Mouse (Mus musculus): ENCODE measurements around the gene Acy3. TPM values are rescaled to one million over a fixed set of nuclear protein-coding genes. Genes with fewer than 3 reads are reported as not detected.

Acy3 gene
- polyA plus RNA-seq, 1 experiment from 2014 or later = 11.9 TPM

- no peaks in the 10 kb centered on the region; the same call in 1 of the 2 replicates for H3K36me3 ChIP-seq (ENCODE audit: control insufficient read depth, insufficient read depth, low read length)
- H3K4me2 ChIP-seq (ENCODE audit: low read depth, low read length) = no peak overlapping the region
- WGBS = 85% methylated on average over 14 of the region's 14 CpGs
- peaks cover 16% of the 10 kb centered on the region for H3K4me1 ChIP-seq (replicated peaks; ENCODE audit: control insufficient read depth, insufficient read depth, low read length)
- no peak overlapping the region for H3K4me3 ChIP-seq (ENCODE audit: low read length)
- ATAC-seq (ENCODE audit: low read depth) = no peak
- H3K9me3 ChIP-seq (ENCODE audit: control insufficient read depth, low read length) = no peaks in the 10 kb centered on the region
- no peak overlapping the region for H3K27ac ChIP-seq (ENCODE audit: low read length)
- H3K27me3 ChIP-seq (ENCODE audit: control insufficient read depth, insufficient read depth, low read depth, low read length) = no peaks in the 10 kb centered on the region
- H3K9ac ChIP-seq (ENCODE audit: low read length) = no peak overlapping the region
Measured at GRCm38 (mm10) chr19:3988066-3988465, 1.7 kb downstream of the Acy3 start.

GRCm38 (mm10) chr19:3988750-3989149 is 2.4 kb downstream of the Acy3 start:
- H3K4me2 ChIP-seq (ENCODE audit: low read depth, low read length) = no peak overlapping the region
- no peak overlapping the region for H3K4me3 ChIP-seq (ENCODE audit: low read length)
- H3K9ac ChIP-seq (ENCODE audit: low read length) = no peak overlapping the region
- H3K27ac ChIP-seq (ENCODE audit: low read length) = no peak overlapping the region
- no peaks in the 10 kb centered on the region; the same call in 1 of the 2 replicates for H3K36me3 ChIP-seq (ENCODE audit: control insufficient read depth, insufficient read depth, low read length)
- 88% methylated on average over 4 of the region's 4 CpGs for WGBS
- no peak for ATAC-seq (ENCODE audit: low read depth)
- H3K9me3 ChIP-seq (ENCODE audit: control insufficient read depth, low read length) = no peaks in the 10 kb centered on the region
- H3K27me3 ChIP-seq (ENCODE audit: control insufficient read depth, insufficient read depth, low read depth, low read length) = no peaks in the 10 kb centered on the region
- H3K4me1 ChIP-seq (replicated peaks; ENCODE audit: control insufficient read depth, insufficient read depth, low read length) = peaks cover 16% of the 10 kb centered on the region

GRCm38 (mm10) chr19:3990804-3991203 is 4.4 kb downstream of the Acy3 start:
- Histone ChIP-seq H3K4me2 (ENCODE audit: low read depth, low read length) (no peak overlapping the region), H3K4me3 (ENCODE audit: low read length) (no peak overlapping the region), H3K27ac (ENCODE audit: low read length) (no peak overlapping the region), H3K9me3 (ENCODE audit: control insufficient read depth, low read length) (no peaks in the 10 kb centered on the region), H3K9ac (ENCODE audit: low read length) (no peak overlapping the region; the same call in 1 of the 2 replicates), H3K4me1 (replicated peaks; ENCODE audit: control insufficient read depth, insufficient read depth, low read length) (peaks cover 14% of the 10 kb centered on the region), H3K36me3 (ENCODE audit: control insufficient read depth, insufficient read depth, low read length) (no peaks in the 10 kb centered on the region; the same call in 1 of the 2 replicates), H3K27me3 (ENCODE audit: control insufficient read depth, insufficient read depth, low read depth, low read length) (no peaks in the 10 kb centered on the region)
- 26% methylated on average over 6 of the region's 6 CpGs for WGBS
- ATAC-seq (ENCODE audit: low read depth) = no peak

GRCm38 (mm10) chr19:3991562-3991961 is 5.2 kb downstream of the Acy3 start:
- Histone ChIP-seq H3K4me2 (ENCODE audit: low read depth, low read length) (no peak overlapping the region), H3K9me3 (ENCODE audit: control insufficient read depth, low read length) (no peaks in the 10 kb centered on the region), H3K4me3 (ENCODE audit: low read length) (no peak overlapping the region), H3K4me1 (replicated peaks; ENCODE audit: control insufficient read depth, insufficient read depth, low read length) (peaks cover 10% of the 10 kb centered on the region), H3K36me3 (ENCODE audit: control insufficient read depth, insufficient read depth, low read length) (no peaks in the 10 kb centered on the region; the same call in 1 of the 2 replicates), H3K27me3 (ENCODE audit: control insufficient read depth, insufficient read depth, low read depth, low read length) (no peaks in the 10 kb centered on the region), H3K9ac (ENCODE audit: low read length) (no peak overlapping the region), H3K27ac (ENCODE audit: low read length) (no peak overlapping the region)
- no peak for ATAC-seq (ENCODE audit: low read depth)
- 85% methylated on average over 3 of the region's 3 CpGs for WGBS

GRCm38 (mm10) chr19:3991966-3992365 is 5.6 kb downstream of the Acy3 start:
- no peak overlapping the region for H3K4me3 ChIP-seq (ENCODE audit: low read length)
- H3K9ac ChIP-seq (ENCODE audit: low read length) = no peak overlapping the region
- H3K36me3 ChIP-seq (ENCODE audit: control insufficient read depth, insufficient read depth, low read length) = no peaks in the 10 kb centered on the region; the same call in 1 of the 2 replicates
- H3K27ac ChIP-seq (ENCODE audit: low read length) = no peak overlapping the region
- no peaks in the 10 kb centered on the region for H3K27me3 ChIP-seq (ENCODE audit: control insufficient read depth, insufficient read depth, low read depth, low read length)
- no peaks in the 10 kb centered on the region for H3K9me3 ChIP-seq (ENCODE audit: control insufficient read depth, low read length)
- 80% methylated on average over 3 of the region's 3 CpGs for WGBS
- no peak overlapping the region for H3K4me2 ChIP-seq (ENCODE audit: low read depth, low read length)
- H3K4me1 ChIP-seq (replicated peaks; ENCODE audit: control insufficient read depth, insufficient read depth, low read length) = peaks cover 6% of the 10 kb centered on the region
- no peak for ATAC-seq (ENCODE audit: low read depth)

GRCm38 (mm10) chr19:3992416-3992815 is 6.0 kb downstream of the Acy3 start, which contains the start of gene Tbx10:
TSS of gene Tbx10 (plus strand) at chr19:3992752.
- H3K9me3 ChIP-seq (ENCODE audit: control insufficient read depth, low read length) = no peaks in the 10 kb centered on the region
- peaks cover 3% of the 10 kb centered on the region; the same call in 1 of the 2 replicates for H3K4me1 ChIP-seq (replicated peaks; ENCODE audit: control insufficient read depth, insufficient read depth, low read length)
- H3K4me3 ChIP-seq (ENCODE audit: low read length) = no peak within 1 kb of the TSS
- H3K27me3 ChIP-seq (ENCODE audit: control insufficient read depth, insufficient read depth, low read depth, low read length) = no peaks in the 10 kb centered on the region
- no peak within 1 kb of the TSS for H3K4me2 ChIP-seq (ENCODE audit: low read depth, low read length)
- no peak for ATAC-seq (ENCODE audit: low read depth)
- no peaks in the 10 kb centered on the region; the same call in 1 of the 2 replicates for H3K36me3 ChIP-seq (ENCODE audit: control insufficient read depth, insufficient read depth, low read length)
- no peak within 1 kb of the TSS for H3K27ac ChIP-seq (ENCODE audit: low read length)
- no peak within 1 kb of the TSS for H3K9ac ChIP-seq (ENCODE audit: low read length)
- WGBS = 50% methylated on average over 5 of the region's 5 CpGs

GRCm38 (mm10) chr19:3994932-3995331 is 8.6 kb downstream of the Acy3 start:
- Histone ChIP-seq H3K27ac (ENCODE audit: low read length) (no peak overlapping the region), H3K27me3 (ENCODE audit: control insufficient read depth, insufficient read depth, low read depth, low read length) (no peaks in the 10 kb centered on the region), H3K4me3 (ENCODE audit: low read length) (no peak overlapping the region), H3K4me1 (replicated peaks; ENCODE audit: control insufficient read depth, insufficient read depth, low read length) (peaks cover 9% of the 10 kb centered on the region), H3K4me2 (ENCODE audit: low read depth, low read length) (no peak overlapping the region), H3K9me3 (ENCODE audit: control insufficient read depth, low read length) (no peaks in the 10 kb centered on the region), H3K36me3 (ENCODE audit: control insufficient read depth, insufficient read depth, low read length) (no peaks in the 10 kb centered on the region), H3K9ac (ENCODE audit: low read length) (no peak overlapping the region)
- 39% methylated on average over 6 of the region's 6 CpGs for whole genome bisulfite sequencing
- no peak for ATAC-seq (ENCODE audit: low read depth)

GRCm38 (mm10) chr19:3995505-3995904 is 9.1 kb downstream of the Acy3 start:
- Histone ChIP-seq H3K4me3 (ENCODE audit: low read length) (no peak overlapping the region), H3K9ac (ENCODE audit: low read length) (no peak overlapping the region), H3K4me1 (replicated peaks; ENCODE audit: control insufficient read depth, insufficient read depth, low read length) (peaks cover 9% of the 10 kb centered on the region), H3K36me3 (ENCODE audit: control insufficient read depth, insufficient read depth, low read length) (no peaks in the 10 kb centered on the region), H3K4me2 (ENCODE audit: low read depth, low read length) (no peak overlapping the region), H3K27ac (ENCODE audit: low read length) (0 out of 2 replicates have a peak overlapping the region, but pooled peaks have one; percentile 24), H3K9me3 (ENCODE audit: control insufficient read depth, low read length) (no peaks in the 10 kb centered on the region), H3K27me3 (ENCODE audit: control insufficient read depth, insufficient read depth, low read depth, low read length) (no peaks in the 10 kb centered on the region)
- WGBS = 56% methylated on average over 3 of the region's 3 CpGs
- no peak for ATAC-seq (ENCODE audit: low read depth)

- Histone ChIP-seq H3K4me2 (ENCODE audit: low read depth, low read length) (no peak overlapping the region), H3K36me3 (ENCODE audit: control insufficient read depth, insufficient read depth, low read length) (no peaks in the 10 kb centered on the region), H3K27ac (ENCODE audit: low read length) (0 out of 2 replicates have a peak overlapping the region, but pooled peaks have one; percentile 24), H3K9me3 (ENCODE audit: control insufficient read depth, low read length) (no peaks in the 10 kb centered on the region), H3K9ac (ENCODE audit: low read length) (no peak overlapping the region), H3K4me1 (replicated peaks; ENCODE audit: control insufficient read depth, insufficient read depth, low read length) (peaks cover 12% of the 10 kb centered on the region), H3K27me3 (ENCODE audit: control insufficient read depth, insufficient read depth, low read depth, low read length) (no peaks in the 10 kb centered on the region), H3K4me3 (ENCODE audit: low read length) (no peak overlapping the region)
- ATAC-seq (ENCODE audit: low read depth) = no peak
- WGBS = 47% methylated on average over 7 of the region's 7 CpGs
Measured at GRCm38 (mm10) chr19:3996106-3996505, 9.7 kb downstream of the Acy3 start.

GRCm38 (mm10) chr19:3996747-3997146 is 10.4 kb downstream of the Acy3 start:
- 74% methylated on average over 8 of the region's 8 CpGs for WGBS
- Histone ChIP-seq H3K36me3 (ENCODE audit: control insufficient read depth, insufficient read depth, low read length) (no peaks in the 10 kb centered on the region), H3K4me1 (replicated peaks; ENCODE audit: control insufficient read depth, insufficient read depth, low read length) (peaks cover 17% of the 10 kb centered on the region), H3K9ac (ENCODE audit: low read length) (no peak overlapping the region), H3K4me2 (ENCODE audit: low read depth, low read length) (no peak overlapping the region), H3K27ac (ENCODE audit: low read length) (no peak overlapping the region), H3K27me3 (ENCODE audit: control insufficient read depth, insufficient read depth, low read depth, low read length) (no peaks in the 10 kb centered on the region), H3K4me3 (ENCODE audit: low read length) (no peak overlapping the region), H3K9me3 (ENCODE audit: control insufficient read depth, low read length) (no peaks in the 10 kb centered on the region)
- ATAC-seq (ENCODE audit: low read depth) = no peak
